Mouse (Mus musculus): Measurements from ENCODE around the gene Trpc5os. TPM values are rescaled to one million over a fixed set of nuclear protein-coding genes. Genes with fewer than 3 reads are reported as not detected.

Gene Trpc5os
- polyA plus RNA-seq (2015; fragmentation: Nextera tagmentation; extraction: Ambion mirVana) = not detected in 2 replicates

DNA sequence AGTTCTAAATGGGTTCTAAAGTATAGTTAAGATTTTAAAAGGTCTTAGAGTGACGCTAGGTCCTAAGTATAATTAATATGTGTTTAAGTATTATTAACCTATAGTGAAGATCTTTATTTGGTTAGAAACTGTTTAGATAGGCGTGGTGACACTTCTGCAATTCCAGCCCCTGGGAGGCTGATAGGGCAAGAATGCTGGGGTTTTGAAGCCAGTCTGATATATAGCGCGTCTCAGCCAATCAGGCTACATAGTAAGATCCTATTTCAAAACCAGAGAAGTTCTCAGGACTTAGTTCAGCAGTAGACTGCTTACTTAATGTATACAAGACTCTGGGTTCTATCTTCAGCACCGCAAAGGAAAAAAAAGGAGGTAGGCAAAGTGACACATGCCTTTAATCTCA, at the start of gene Trpc5os:
Gene Trpc5os (plus strand): TSS at position 301 of the 400 bp plus-strand sequence.
- no peak for ATAC-seq (ENCODE audit: insufficient number of reproducible peaks, low FRiP score, low TSS enrichment, low read depth)
- Histone ChIP-seq H3K4me3 (replicated peaks) (no peak within 1 kb of the TSS), H3K9ac (no peak within 1 kb of the TSS), H3K4me2 (replicated peaks) (no peak within 1 kb of the TSS), H3K36me3 (no peaks in the 10 kb centered on the region), H3K4me1 (no peaks in the 10 kb centered on the region), H3K9me3 (replicated peaks) (no peaks in the 10 kb centered on the region), H3K27me3 (no peaks in the 10 kb centered on the region), H3K27ac (replicated peaks) (no peak within 1 kb of the TSS)
- 83% methylated on average over 5 of the region's 5 CpGs for WGBS

DNA sequence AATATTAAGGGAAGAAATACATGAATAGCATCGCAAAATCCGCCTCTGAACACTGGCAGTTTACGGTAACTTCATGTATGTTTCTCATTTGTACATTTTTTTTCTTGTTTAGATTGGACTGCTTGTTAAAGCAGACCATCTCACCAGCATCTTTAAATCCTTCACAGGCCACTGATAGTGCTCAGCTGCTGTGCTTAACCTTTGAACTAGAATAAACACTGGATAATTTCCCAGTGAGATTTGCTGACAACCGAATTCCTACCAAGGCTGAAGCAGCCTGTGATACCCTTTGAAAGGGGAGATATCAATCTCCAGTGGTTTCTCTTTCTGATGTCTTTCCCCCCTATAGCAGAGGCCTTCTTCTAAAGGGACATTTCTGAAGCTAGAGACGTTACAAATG, 48.3 kb upstream of the Trpc5os start:
- H3K4me1 ChIP-seq = no peaks in the 10 kb centered on the region
- no peak overlapping the region for H3K9ac ChIP-seq
- H3K4me2 ChIP-seq (replicated peaks) = no peak overlapping the region
- no peak overlapping the region for H3K4me3 ChIP-seq (replicated peaks)
- WGBS = 60% methylated on average over 5 of the region's 5 CpGs
- H3K27ac ChIP-seq (replicated peaks) = no peak overlapping the region
- H3K9me3 ChIP-seq (replicated peaks) = no peaks in the 10 kb centered on the region
- no peak for ATAC-seq (ENCODE audit: insufficient number of reproducible peaks, low FRiP score, low TSS enrichment, low read depth)
- H3K36me3 ChIP-seq = no peaks in the 10 kb centered on the region
- H3K27me3 ChIP-seq = 0 out of 2 replicates have a peak, but pooled peaks cover under 1% of the 10 kb centered on the region

- H3K9me3 ChIP-seq (replicated peaks) = no peaks in the 10 kb centered on the region
- no peak overlapping the region for H3K4me2 ChIP-seq (replicated peaks)
- H3K4me3 ChIP-seq (replicated peaks) = no peak overlapping the region
- H3K27me3 ChIP-seq = no peaks in the 10 kb centered on the region
- no peak overlapping the region for H3K27ac ChIP-seq (replicated peaks)
- H3K4me1 ChIP-seq = no peaks in the 10 kb centered on the region
- 56% methylated on average over 1 of the region's 1 CpGs for WGBS
- no peak overlapping the region for H3K9ac ChIP-seq
- H3K36me3 ChIP-seq = no peaks in the 10 kb centered on the region
- ATAC-seq (ENCODE audit: insufficient number of reproducible peaks, low FRiP score, low TSS enrichment, low read depth) = no peak
Measured at GRCm38 (mm10) chrX:144420259-144420658, 36.1 kb upstream of the Trpc5os start.

DNA sequence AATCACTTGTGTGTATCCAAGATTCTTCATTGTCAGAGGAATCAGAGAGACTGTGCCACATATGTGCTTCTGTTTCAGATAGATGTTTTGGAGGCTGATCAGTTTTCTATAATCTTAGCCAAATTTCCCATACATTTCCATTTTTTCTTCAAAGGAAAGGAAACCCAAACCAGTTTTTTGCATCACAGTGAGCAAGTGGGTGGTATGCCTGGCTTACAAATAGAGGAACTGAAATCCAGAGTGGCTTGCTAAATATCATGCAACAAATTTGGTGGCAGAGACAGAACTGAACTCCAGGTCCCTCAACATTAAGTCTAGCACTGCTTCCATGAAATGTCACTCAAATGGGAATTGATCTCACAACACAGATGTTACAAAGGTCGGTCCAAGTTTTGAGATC, 35.3 kb upstream of the Trpc5os start:
- Histone ChIP-seq H3K27me3 (no peaks in the 10 kb centered on the region), H3K9me3 (replicated peaks) (no peaks in the 10 kb centered on the region), H3K4me1 (no peaks in the 10 kb centered on the region), H3K36me3 (no peaks in the 10 kb centered on the region), H3K27ac (replicated peaks) (no peak overlapping the region), H3K4me3 (replicated peaks) (no peak overlapping the region), H3K9ac (no peak overlapping the region), H3K4me2 (replicated peaks) (no peak overlapping the region)
- no peak for ATAC-seq (ENCODE audit: insufficient number of reproducible peaks, low FRiP score, low TSS enrichment, low read depth)
- WGBS = 92% methylated on average over 1 of the region's 1 CpGs

GRCm38 (mm10) chrX:144423848-144424247, 32.5 kb upstream of the Trpc5os start:
- no peak for ATAC-seq (ENCODE audit: insufficient number of reproducible peaks, low FRiP score, low TSS enrichment, low read depth)
- H3K27me3 ChIP-seq = no peaks in the 10 kb centered on the region
- 70% methylated on average over 3 of the region's 3 CpGs for WGBS

GRCm38 (mm10) chrX:144464416-144464815, 8.0 kb downstream of the Trpc5os start:
- no peak overlapping the region for H3K4me2 ChIP-seq (replicated peaks)
- no peaks in the 10 kb centered on the region for H3K27me3 ChIP-seq
- no peak overlapping the region for H3K9ac ChIP-seq
- no peak overlapping the region for H3K27ac ChIP-seq (replicated peaks)
- no peak overlapping the region for H3K4me3 ChIP-seq (replicated peaks)
- ATAC-seq (ENCODE audit: insufficient number of reproducible peaks, low FRiP score, low TSS enrichment, low read depth) = no peak
- no peaks in the 10 kb centered on the region for H3K36me3 ChIP-seq
- H3K4me1 ChIP-seq = no peaks in the 10 kb centered on the region
- 73% methylated on average over 2 of the region's 2 CpGs for WGBS
- no peaks in the 10 kb centered on the region for H3K9me3 ChIP-seq (replicated peaks)

More at GRCm38 (mm10) chrX:144423848-144424247, 32.5 kb upstream of the Trpc5os start:
- Histone ChIP-seq H3K4me2 (replicated peaks) (no peak overlapping the region), H3K9me3 (replicated peaks) (no peaks in the 10 kb centered on the region), H3K36me3 (no peaks in the 10 kb centered on the region), H3K27ac (replicated peaks) (no peak overlapping the region), H3K9ac (no peak overlapping the region), H3K4me1 (no peaks in the 10 kb centered on the region), H3K4me3 (replicated peaks) (no peak overlapping the region)

DNA sequence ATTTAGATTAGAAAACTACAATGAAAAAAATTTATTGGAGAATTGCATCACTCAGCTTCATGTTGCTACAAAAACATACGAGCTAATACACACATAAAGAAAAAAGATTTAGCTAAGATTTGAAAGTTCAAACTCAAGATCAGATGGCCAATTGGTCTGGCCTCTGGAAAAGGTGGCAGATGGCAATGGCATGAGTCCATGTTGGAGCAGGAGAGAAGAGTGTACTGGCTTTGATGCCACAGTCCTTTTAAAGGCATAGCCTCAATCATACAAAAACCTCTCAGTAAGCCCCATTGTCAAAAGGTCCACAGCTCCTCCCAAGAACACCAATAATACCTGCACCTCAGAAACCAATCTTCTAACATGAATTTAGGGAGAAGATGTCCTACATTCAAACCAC, 35.0 kb downstream of the Trpc5os start:
- no peak for ATAC-seq (ENCODE audit: insufficient number of reproducible peaks, low FRiP score, low TSS enrichment, low read depth)
- H3K4me2 ChIP-seq (replicated peaks) = no peak overlapping the region
- WGBS = 64% methylated on average over 1 of the region's 1 CpGs

GRCm38 (mm10) chrX:144523239-144523638, 66.9 kb downstream of the Trpc5os start:
- 85% methylated on average over 5 of the region's 5 CpGs for WGBS
- no peak overlapping the region for H3K27ac ChIP-seq (replicated peaks)
- no peaks in the 10 kb centered on the region for H3K36me3 ChIP-seq
- no peak for ATAC-seq (ENCODE audit: insufficient number of reproducible peaks, low FRiP score, low TSS enrichment, low read depth)
- no peak overlapping the region for H3K4me2 ChIP-seq (replicated peaks)
- no peaks in the 10 kb centered on the region; the same call in 1 of the 2 replicates for H3K27me3 ChIP-seq
- H3K9ac ChIP-seq = no peak overlapping the region
- H3K4me1 ChIP-seq = no peaks in the 10 kb centered on the region
- no peaks in the 10 kb centered on the region for H3K9me3 ChIP-seq (replicated peaks)
- no peak overlapping the region for H3K4me3 ChIP-seq (replicated peaks)

More for the DNA sequence above, 35.0 kb downstream of the Trpc5os start:
- H3K4me3 ChIP-seq (replicated peaks) = no peak overlapping the region
- H3K4me1 ChIP-seq = no peaks in the 10 kb centered on the region
- H3K9me3 ChIP-seq (replicated peaks) = no peaks in the 10 kb centered on the region
- no peaks in the 10 kb centered on the region for H3K27me3 ChIP-seq
- no peak overlapping the region for H3K27ac ChIP-seq (replicated peaks)
- no peak overlapping the region for H3K9ac ChIP-seq
- H3K36me3 ChIP-seq = no peaks in the 10 kb centered on the region

DNA sequence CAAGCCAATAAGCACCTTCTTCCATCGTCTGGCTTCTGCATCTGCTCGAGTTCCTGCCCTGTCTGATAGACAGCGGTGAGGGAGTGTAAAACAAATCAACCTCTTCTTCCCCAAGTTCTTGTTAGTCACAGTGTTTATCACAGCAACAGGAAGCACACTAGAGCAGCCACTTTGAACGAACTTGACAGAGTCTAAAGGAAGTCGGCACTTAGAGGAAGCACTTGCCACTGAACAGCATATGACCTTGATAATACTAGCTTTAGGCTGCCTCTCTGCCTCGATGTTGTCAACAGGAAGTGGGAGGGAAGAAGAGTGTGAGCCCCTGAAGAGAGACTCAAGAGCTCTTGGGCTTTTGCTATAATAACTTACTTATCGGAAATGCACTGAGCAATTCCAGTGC, 69.7 kb downstream of the Trpc5os start:
- H3K4me3 ChIP-seq (replicated peaks) = no peak overlapping the region
- H3K4me2 ChIP-seq (replicated peaks) = no peak overlapping the region
- no peak overlapping the region for H3K27ac ChIP-seq (replicated peaks)
- H3K36me3 ChIP-seq = no peaks in the 10 kb centered on the region
- WGBS = 69% methylated on average over 7 of the region's 7 CpGs
- no peak overlapping the region for H3K9ac ChIP-seq
- H3K4me1 ChIP-seq = no peaks in the 10 kb centered on the region
- H3K9me3 ChIP-seq (replicated peaks) = no peaks in the 10 kb centered on the region
- ATAC-seq (ENCODE audit: insufficient number of reproducible peaks, low FRiP score, low TSS enrichment, low read depth) = no peak
- H3K27me3 ChIP-seq = no peaks in the 10 kb centered on the region; the same call in 1 of the 2 replicates

Other genes with a start within 250 kb of the Trpc5os start
- 15.5 and 18.0 TPM in 2 replicates for gene Alg13, start 138.8 kb upstream of the Trpc5os start, polyA plus RNA-seq (2015; fragmentation: Nextera tagmentation; extraction: Ambion mirVana)
- gene Trpc5, start 231.6 kb downstream of the Trpc5os start, polyA plus RNA-seq (2015; fragmentation: Nextera tagmentation; extraction: Ambion mirVana) = 0.30 and 0.45 TPM in 2 replicates
- gene Rtl4, start 232.3 kb downstream of the Trpc5os start, polyA plus RNA-seq (2015; fragmentation: Nextera tagmentation; extraction: Ambion mirVana) = 0.75 TPM in 2 replicates